Mouse (Mus musculus) splenic B cell, adult 2 months (primary cell): ENCODE measurements around the gene Map4k4.

Experiments
- DNase-seq: peaks from one replicate; pipeline ENCODE4 v3.0.0-alpha.2; 2011; ENCODE audit warnings: low read depth, low spot score
- H3K27me3 ChIP-seq: 2 replicates; pipeline ENCODE4 v1.6.1; 2012; ENCODE audit warnings: mild to moderate bottlenecking, low read length, moderate library complexity, mixed read lengths; ENCODE audit not compliant: control insufficient read depth, poor library complexity, insufficient read depth, severe bottlenecking
- H3K36me3 ChIP-seq: 2 replicates; pipeline ENCODE4 v1.6.1; 2012; ENCODE audit warnings: mild to moderate bottlenecking, low read length, moderate library complexity, mixed read lengths; ENCODE audit not compliant: control insufficient read depth, poor library complexity, insufficient read depth, severe bottlenecking

The Map4k4 gene

GRCm38 (mm10) chr1:39887997-39888396, 12.7 kb upstream of the Map4k4 start:
- no peak for DNase-seq
- no peaks in the 10 kb centered on the region for H3K36me3 ChIP-seq

GRCm38 (mm10) chr1:39889429-39889828, 11.3 kb upstream of the Map4k4 start:
- H3K27me3 ChIP-seq: no peaks in the 10 kb centered on the region
- H3K36me3 ChIP-seq: no peaks in the 10 kb centered on the region
- DNase-seq: no peak

More at GRCm38 (mm10) chr1:39887997-39888396, 12.7 kb upstream of the Map4k4 start:
- no peaks in the 10 kb centered on the region for H3K27me3 ChIP-seq

- Histone ChIP-seq H3K36me3 (no peaks in the 10 kb centered on the region), H3K27me3 (no peaks in the 10 kb centered on the region)
- DNase-seq: no peak
Measured at GRCm38 (mm10) chr1:39889973-39890372, 10.7 kb upstream of the Map4k4 start.

- H3K36me3 ChIP-seq: no peaks in the 10 kb centered on the region
- DNase-seq: no peak
- no peaks in the 10 kb centered on the region for H3K27me3 ChIP-seq
Measured at GRCm38 (mm10) chr1:39893153-39893880, 7.4 kb upstream of the Map4k4 start.

DNA sequence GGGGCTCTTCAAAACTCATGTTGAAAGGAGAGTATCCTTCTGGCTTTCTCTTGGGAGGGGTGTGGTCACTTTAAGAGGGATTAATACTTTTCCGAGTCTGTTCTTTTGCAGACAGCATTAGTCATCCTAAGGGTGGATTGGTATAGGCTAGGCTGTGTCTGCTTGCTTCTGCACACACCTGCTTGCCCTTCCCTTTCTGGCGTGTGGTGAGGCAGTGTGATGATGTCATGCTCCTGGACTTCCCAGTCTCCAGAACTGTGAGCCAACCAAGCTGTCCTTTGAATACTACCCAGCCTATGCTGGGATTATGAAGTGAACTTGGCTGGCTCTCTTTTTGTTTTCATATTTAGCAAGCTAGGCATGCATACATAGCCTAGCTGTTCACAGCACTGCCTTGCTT, 5.6 kb upstream of the Map4k4 start:
- H3K27me3 ChIP-seq: no peaks in the 10 kb centered on the region
- DNase-seq: no peak

GRCm38 (mm10) chr1:39895506-39895905, 5.2 kb upstream of the Map4k4 start:
- Histone ChIP-seq H3K27me3 (no peaks in the 10 kb centered on the region), H3K36me3 (no peaks in the 10 kb centered on the region)
- DNase-seq: peak; percentile 77

More for the DNA sequence above, 5.6 kb upstream of the Map4k4 start:
- H3K36me3 ChIP-seq: no peaks in the 10 kb centered on the region

- H3K27me3 ChIP-seq: no peaks in the 10 kb centered on the region
- H3K36me3 ChIP-seq: no peaks in the 10 kb centered on the region
- peak; percentile 79 for DNase-seq
Measured at GRCm38 (mm10) chr1:39896581-39896980, 4.1 kb upstream of the Map4k4 start.

- H3K27me3 ChIP-seq: no peaks in the 10 kb centered on the region
- no peaks in the 10 kb centered on the region for H3K36me3 ChIP-seq
- DNase-seq: no peak
Measured at GRCm38 (mm10) chr1:39898686-39899085, 2.0 kb upstream of the Map4k4 start.

DNA sequence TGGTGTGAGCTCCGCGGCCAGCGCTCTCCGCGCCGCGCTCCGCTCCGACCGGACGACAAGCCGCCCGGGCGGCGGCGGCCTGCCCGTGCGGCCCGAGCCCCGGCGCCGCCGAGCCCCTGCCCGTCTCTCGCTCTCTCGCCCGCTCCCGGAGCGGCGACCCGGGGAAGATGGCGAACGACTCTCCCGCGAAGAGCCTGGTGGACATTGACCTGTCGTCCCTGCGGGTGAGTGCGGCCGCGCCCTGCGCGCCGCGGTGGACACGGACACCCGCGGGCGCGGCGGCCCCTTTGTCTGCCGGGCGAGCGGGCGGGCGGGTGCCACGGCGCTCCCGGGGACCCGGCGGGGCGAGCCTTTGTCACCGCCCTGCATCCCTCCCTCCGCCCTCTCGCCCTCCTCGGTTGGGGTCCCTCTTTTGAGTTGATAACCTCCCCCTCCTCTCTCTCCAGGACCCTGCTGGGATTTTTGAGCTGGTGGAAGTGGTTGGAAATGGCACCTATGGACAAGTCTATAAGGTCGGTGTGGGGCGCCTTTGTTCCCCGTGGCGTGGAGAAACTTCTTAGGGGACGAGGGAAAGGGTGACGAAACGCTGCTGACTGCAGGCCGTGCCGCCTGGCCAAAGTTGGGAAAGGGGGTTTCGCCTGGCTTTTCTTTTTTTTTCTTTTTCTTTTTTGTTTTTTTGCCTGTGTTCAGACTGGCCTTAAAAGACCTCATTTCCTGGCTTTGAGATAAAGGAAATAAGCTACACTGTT, 524 bp downstream of the Map4k4 start:
- DNase-seq: peak; percentile 31
- no peaks in the 10 kb centered on the region for H3K27me3 ChIP-seq
- no peaks in the 10 kb centered on the region for H3K36me3 ChIP-seq

DNA sequence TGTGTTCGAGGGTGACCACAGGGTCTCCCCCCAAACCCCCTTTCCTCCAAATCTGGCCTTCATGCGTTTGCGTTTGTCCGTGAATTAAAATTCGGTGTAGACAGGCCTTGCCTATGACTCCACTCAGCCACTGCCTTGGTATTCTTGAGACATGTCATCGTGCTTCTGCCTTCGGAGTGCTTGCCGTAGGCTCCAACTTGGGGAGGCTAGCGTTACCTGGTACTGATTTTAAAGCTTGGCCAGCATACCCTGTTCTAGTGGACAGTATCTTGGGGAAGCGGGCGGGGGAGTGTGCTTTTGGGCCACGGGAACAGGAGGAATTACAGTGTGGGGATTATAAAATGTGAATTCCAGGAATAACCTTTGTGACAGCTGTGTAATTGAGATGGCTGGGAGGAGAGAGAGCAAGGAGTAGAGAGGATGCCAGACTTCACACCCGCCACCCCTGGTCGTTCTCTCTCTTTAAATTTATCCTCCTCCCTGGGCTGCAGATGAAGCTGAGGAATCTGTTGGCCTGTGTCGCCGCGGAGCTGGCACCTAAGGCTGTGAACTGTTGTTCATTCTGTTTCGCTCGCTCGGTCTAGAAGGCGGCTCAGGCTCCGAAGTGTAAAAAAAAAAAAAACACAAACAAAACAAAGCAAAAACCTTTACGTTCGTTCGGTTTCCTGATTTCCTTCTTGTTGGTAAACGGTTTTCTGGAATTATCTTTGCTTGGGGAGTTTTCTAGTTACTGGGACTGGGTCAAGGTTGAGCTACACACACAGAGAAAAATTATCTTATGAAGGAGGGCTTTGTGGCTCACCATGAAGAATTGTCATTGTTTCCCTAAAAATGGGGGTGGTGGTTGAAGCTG, 1.4 kb downstream of the Map4k4 start:
- Histone ChIP-seq H3K27me3 (no peaks in the 10 kb centered on the region), H3K36me3 (no peaks in the 10 kb centered on the region)
- peak; percentile 33 for DNase-seq

DNA sequence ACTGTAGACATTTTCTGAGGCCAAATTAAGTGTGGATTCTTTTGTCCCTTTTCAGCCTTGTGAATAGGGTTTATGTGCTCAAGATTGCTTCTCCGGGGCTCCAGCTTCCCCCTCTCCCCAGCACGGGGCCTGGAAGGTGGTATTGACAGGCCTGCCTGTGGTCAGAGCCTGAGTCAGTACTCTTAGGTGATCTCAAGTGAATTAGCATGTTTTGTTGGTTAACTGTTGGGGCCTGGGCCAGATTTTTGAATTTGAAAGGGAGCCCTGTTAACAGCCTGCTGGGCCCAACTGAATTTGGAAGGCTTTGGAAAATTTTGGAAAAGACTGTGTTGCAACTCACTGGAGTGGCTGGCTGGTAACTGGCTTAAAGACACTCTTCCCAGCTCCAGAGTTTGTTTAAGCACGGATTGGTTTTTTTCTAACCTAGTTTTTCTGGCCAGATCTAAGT, 2.0 kb downstream of the Map4k4 start:
- Histone ChIP-seq H3K27me3 (no peaks in the 10 kb centered on the region), H3K36me3 (no peaks in the 10 kb centered on the region)
- DNase-seq: no peak

DNA sequence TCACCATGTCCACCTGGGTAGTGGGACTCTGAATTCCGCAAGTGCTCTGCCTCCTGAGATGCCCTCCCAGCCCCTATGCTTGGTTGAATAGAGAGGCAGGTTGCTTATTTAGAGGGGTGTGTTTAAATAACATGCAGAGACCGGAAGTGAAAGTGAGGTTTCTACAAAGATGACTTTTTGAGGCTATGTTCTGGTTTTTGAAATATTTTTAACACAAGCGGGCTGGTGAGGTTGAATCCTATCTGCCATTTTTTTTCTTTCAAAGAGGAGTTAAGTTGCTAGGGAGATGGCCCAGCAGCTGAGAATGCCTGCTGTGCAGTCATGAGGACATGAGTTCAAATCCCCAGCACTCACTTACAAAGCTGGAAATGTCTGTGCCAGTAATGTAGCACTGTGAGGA, 4.0 kb downstream of the Map4k4 start:
- peak; percentile 64 for DNase-seq
- Histone ChIP-seq H3K36me3 (no peaks in the 10 kb centered on the region), H3K27me3 (no peaks in the 10 kb centered on the region)

- Histone ChIP-seq H3K36me3 (no peaks in the 10 kb centered on the region), H3K27me3 (no peaks in the 10 kb centered on the region)
- no peak for DNase-seq
Measured at GRCm38 (mm10) chr1:39906921-39907320, 6.2 kb downstream of the Map4k4 start.

DNA sequence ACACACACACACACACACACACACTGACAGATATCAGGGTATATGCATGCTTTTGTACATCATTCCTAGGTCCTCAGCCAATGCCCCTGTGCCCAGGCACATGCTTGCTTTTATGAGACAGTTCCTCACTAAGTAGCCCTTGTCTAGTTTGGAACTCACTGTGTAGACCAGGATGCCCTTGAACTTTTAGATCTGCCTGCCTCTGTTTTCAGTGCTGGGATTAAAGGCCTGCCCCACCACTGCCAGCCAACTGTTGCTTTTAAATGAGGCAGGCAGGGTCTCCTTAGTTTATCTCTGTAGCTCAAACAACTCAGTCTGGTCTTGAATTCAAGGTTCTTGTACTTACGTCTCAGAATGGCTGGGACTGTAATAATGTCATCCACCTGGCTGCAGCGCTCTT, 8.3 kb downstream of the Map4k4 start:
- no peak for DNase-seq
- Histone ChIP-seq H3K27me3 (no peaks in the 10 kb centered on the region), H3K36me3 (no peaks in the 10 kb centered on the region)

DNA sequence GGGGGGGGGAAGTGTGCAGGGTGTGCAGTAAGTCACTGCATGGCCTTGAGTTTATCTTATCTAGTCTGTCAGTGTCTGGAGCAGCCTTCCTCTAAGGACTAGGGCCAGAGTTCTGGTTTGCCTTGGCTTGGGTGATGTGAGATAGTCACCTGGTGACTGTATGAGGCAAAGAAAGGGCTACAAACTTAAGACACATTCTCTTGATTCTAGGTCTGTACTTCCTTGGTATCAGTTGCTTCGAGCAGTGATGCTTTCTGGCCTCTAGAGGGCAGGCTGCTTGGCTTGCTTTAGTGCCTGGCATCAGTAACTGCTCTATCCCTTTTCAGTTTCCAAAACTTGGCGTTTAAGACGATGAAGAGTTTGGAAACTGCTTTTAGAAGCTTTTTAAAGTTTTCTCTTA, 10.7 kb downstream of the Map4k4 start:
- H3K27me3 ChIP-seq: no peaks in the 10 kb centered on the region
- peak; percentile 77 for DNase-seq

More for the DNA sequence above, 10.7 kb downstream of the Map4k4 start:
- H3K36me3 ChIP-seq: no peaks in the 10 kb centered on the region
